Mouse (Mus musculus) intestine, postnatal 0 days (tissue): ENCODE data around the gene Vgll4. TPM values are rescaled to one million over a fixed set of nuclear protein-coding genes. Genes with fewer than 3 reads are reported as not detected.

ENCODE experiments used
- ATAC-seq: fragments of 200-750 bp; cut with Nextera tagmentation; 2 replicates; pipeline ENCODE4 v1.8.0; 2017; ENCODE audit warnings: mild to moderate bottlenecking, moderate TSS enrichment, moderate library complexity
- H3K27ac ChIP-seq: fragments of 300-500 bp; sonication (generic); 2 replicates; pipeline ENCODE4 v1.5.1; 2014; ENCODE audit warnings: mild to moderate bottlenecking, low read depth, low read length, moderate library complexity
- H3K27me3 ChIP-seq: fragments of 300-500 bp; sonication (generic); replicated peaks from 2 replicates; pipeline ENCODE4 v1.6.1; 2014; ENCODE audit warnings: low read length, mixed read lengths; ENCODE audit not compliant: control insufficient read depth, insufficient read depth
- H3K36me3 ChIP-seq: fragments of 300-500 bp; sonication (generic); 2 replicates; pipeline ENCODE4 v1.6.1; 2014; ENCODE audit warnings: mild to moderate bottlenecking, moderate library complexity; ENCODE audit not compliant: control insufficient read depth, insufficient read depth
- H3K4me1 ChIP-seq: fragments of 300-500 bp; sonication (generic); replicated peaks from 2 replicates; pipeline ENCODE4 v1.6.1; 2014; ENCODE audit warnings: antibody characterized with exemption, low read length, mixed read lengths; ENCODE audit not compliant: control insufficient read depth, insufficient read depth
- H3K4me2 ChIP-seq: fragments of 300-500 bp; sonication (generic); replicated peaks from 2 replicates; pipeline ENCODE4 v1.6.1; 2014; ENCODE audit warnings: low read depth, mild to moderate bottlenecking, moderate library complexity
- H3K4me3 ChIP-seq: fragments of 300-500 bp; sonication (generic); 2 replicates; pipeline ENCODE4 v1.5.1; 2014; ENCODE audit warnings: low read depth, low read length
- H3K9ac ChIP-seq: fragments of 300-500 bp; sonication (generic); 2 replicates; pipeline ENCODE4 v1.6.1; 2014; ENCODE audit warnings: mild to moderate bottlenecking, low read depth, low read length
- H3K9me3 ChIP-seq: fragments of 300-500 bp; sonication (generic); 2 replicates; pipeline ENCODE4 v1.6.1; 2016; ENCODE audit warnings: mixed run types; ENCODE audit not compliant: control insufficient read depth
- CTCF ChIP-seq: sonication (generic); IDR thresholded peaks from 2 replicates; pipeline ENCODE4 v1.5.1; 2016; ENCODE audit warnings: low read depth, mild to moderate bottlenecking, control low read depth, antibody characterized with exemption, moderate library complexity
- WGBS: fragments of 180-500 bp; shearing (Covaris S2); extraction: QIAGEN DNeasy Blood & Tissue Kit; methylation state at CpG from one replicate; pipeline ENCODE4 v1.1.7; 2014; 5-methylcytosine and 5-hydroxymethylcytosine counted together
- polyA plus RNA-seq: library from polyadenylated mRNA; unstranded; fragments of >200 nt; fragmentation: Nextera tagmentation; extraction: Ambion mirVana; gene quantifications from 2 replicates; pipeline ENCODE4 v1.2.1, GENCODE M21; 2015

Gene Vgll4
- polyA plus RNA-seq, 1 experiment from 2014 or later: 31.1 TPM

GRCm38 (mm10) chr6:114842131-114842530 lies 127.7 kb downstream of the Vgll4 start:
- 70% methylated on average over 3 of the region's 3 CpGs for WGBS
- no peaks in the 10 kb centered on the region for H3K27me3 ChIP-seq
- no peak overlapping the region for H3K27ac ChIP-seq
- ATAC-seq: no peak
- no peaks in the 10 kb centered on the region for H3K36me3 ChIP-seq
- no peak overlapping the region for H3K9ac ChIP-seq
- TF ChIP-seq CTCF: no peak
- no peaks in the 10 kb centered on the region for H3K9me3 ChIP-seq
- H3K4me3 ChIP-seq: no peak overlapping the region
- H3K4me2 ChIP-seq: no peak overlapping the region
- no peaks in the 10 kb centered on the region; the same call in 1 of the 2 replicates for H3K4me1 ChIP-seq

- Histone ChIP-seq H3K4me3 (no peak overlapping the region), H3K9ac (no peak overlapping the region), H3K9me3 (no peaks in the 10 kb centered on the region), H3K4me2 (no peak overlapping the region), H3K4me1 (no peaks in the 10 kb centered on the region; the same call in 1 of the 2 replicates), H3K36me3 (no peaks in the 10 kb centered on the region), H3K27me3 (no peaks in the 10 kb centered on the region), H3K27ac (no peak overlapping the region)
- no peak for TF ChIP-seq CTCF
- ATAC-seq: peak; percentile 53
- WGBS: 84% methylated on average over 7 of the region's 7 CpGs
Measured at GRCm38 (mm10) chr6:114840012-114840411, 129.8 kb downstream of the Vgll4 start.

GRCm38 (mm10) chr6:114838872-114839271 lies 130.9 kb downstream of the Vgll4 start:
- no peak for TF ChIP-seq CTCF
- H3K27ac ChIP-seq: no peak overlapping the region
- H3K9me3 ChIP-seq: no peaks in the 10 kb centered on the region
- no peak for ATAC-seq
- no peak overlapping the region for H3K4me2 ChIP-seq
- no peak overlapping the region for H3K4me3 ChIP-seq
- H3K36me3 ChIP-seq: no peaks in the 10 kb centered on the region
- 85% methylated on average over 4 of the region's 4 CpGs for WGBS
- H3K4me1 ChIP-seq: no peaks in the 10 kb centered on the region; the same call in 1 of the 2 replicates
- no peak overlapping the region for H3K9ac ChIP-seq
- no peaks in the 10 kb centered on the region for H3K27me3 ChIP-seq

GRCm38 (mm10) chr6:114836433-114836832 lies 133.4 kb downstream of the Vgll4 start:
- 81% methylated on average over 3 of the region's 3 CpGs for WGBS
- H3K4me1 ChIP-seq: no peaks in the 10 kb centered on the region; the same call in 1 of the 2 replicates
- no peak overlapping the region for H3K27ac ChIP-seq

GRCm38 (mm10) chr6:114835752-114836151 lies 134.0 kb downstream of the Vgll4 start:
- no peak overlapping the region for H3K4me2 ChIP-seq
- WGBS: 83% methylated on average over 1 of the region's 1 CpGs
- H3K4me3 ChIP-seq: no peak overlapping the region
- no peak overlapping the region for H3K9ac ChIP-seq
- no peak for TF ChIP-seq CTCF
- H3K27me3 ChIP-seq: no peaks in the 10 kb centered on the region
- ATAC-seq: no peak
- H3K36me3 ChIP-seq: no peaks in the 10 kb centered on the region
- H3K27ac ChIP-seq: no peak overlapping the region
- H3K4me1 ChIP-seq: no peaks in the 10 kb centered on the region; the same call in 1 of the 2 replicates
- no peaks in the 10 kb centered on the region for H3K9me3 ChIP-seq

More at GRCm38 (mm10) chr6:114836433-114836832, 133.4 kb downstream of the Vgll4 start:
- no peaks in the 10 kb centered on the region for H3K9me3 ChIP-seq
- no peaks in the 10 kb centered on the region for H3K36me3 ChIP-seq
- no peak for ATAC-seq
- TF ChIP-seq CTCF: no peak
- no peak overlapping the region for H3K4me2 ChIP-seq
- H3K9ac ChIP-seq: no peak overlapping the region
- H3K27me3 ChIP-seq: no peaks in the 10 kb centered on the region
- H3K4me3 ChIP-seq: no peak overlapping the region

GRCm38 (mm10) chr6:114835344-114835743 lies 134.4 kb downstream of the Vgll4 start:
- ATAC-seq: no peak
- Histone ChIP-seq H3K36me3 (no peaks in the 10 kb centered on the region), H3K9ac (no peak overlapping the region), H3K27me3 (no peaks in the 10 kb centered on the region), H3K4me3 (no peak overlapping the region), H3K27ac (no peak overlapping the region), H3K4me2 (no peak overlapping the region), H3K4me1 (no peaks in the 10 kb centered on the region; the same call in 1 of the 2 replicates), H3K9me3 (no peaks in the 10 kb centered on the region)
- 90% methylated on average over 7 of the region's 7 CpGs for WGBS
- no peak for TF ChIP-seq CTCF
